Mouse (Mus musculus) activated CD4-positive, CD25-positive, alpha-beta regulatory T cell, adult 4 months (primary cell): ENCODE data around the gene Gm6096. TPM values are rescaled to one million over a fixed set of nuclear protein-coding genes. Genes with fewer than 3 reads are reported as not detected.

ENCODE experiments used
- polyA plus RNA-seq, 2 experiments: library from polyadenylated mRNA; unstranded; fragments of 100-300 nt; shearing (Covaris generic); gene quantifications; one replicate each; pipeline ENCODE4 v1.2.1; 2017

Gene Gm6096
- polyA plus RNA-seq, 2 experiments from 2014 or later, result not detected

Other genes starting within 250 kb of the Gm6096 start
- gene Scgb2b27, start 237.1 kb upstream of the Gm6096 start, polyA plus RNA-seq, result not detected
- gene Scgb1b27, start 229.6 kb upstream of the Gm6096 start, polyA plus RNA-seq, result not detected
- gene Scgb1b30, start 155.6 kb upstream of the Gm6096 start, polyA plus RNA-seq, result not detected
- not detected for gene Wtip, start 117.8 kb upstream of the Gm6096 start, polyA plus RNA-seq
- gene Uba2, start 81.4 kb upstream of the Gm6096 start, polyA plus RNA-seq, result 10 to 100 TPM; 93.3 to 94.9 TPM
- gene Pdcd2l, start 54.4 kb upstream of the Gm6096 start, polyA plus RNA-seq, result 10 to 100 TPM; 23.4 to 35.1 TPM
- 100 to 1,000 TPM; 354 to 384 TPM for gene Gpi1, start 20.7 kb upstream of the Gm6096 start, polyA plus RNA-seq
- gene 4931406P16Rik, start 62.5 kb downstream of the Gm6096 start, polyA plus RNA-seq, result 10 to 100 TPM; 23.5 to 24.1 TPM
- gene Lsm14a, start 142.3 kb downstream of the Gm6096 start, polyA plus RNA-seq, result 10 to 100 TPM; 43.9 to 51.3 TPM